Mouse (Mus musculus) cerebellum, adult 2 months (tissue): ENCODE measurements around the gene Ccdc34.

Experiments
- CTCF ChIP-seq: fragments of 200-500 bp; IDR thresholded peaks from 2 replicates; pipeline ENCODE4 v1.5.1; 2011; ENCODE audit warnings: low read depth, mild to moderate bottlenecking, control low read depth, low read length, moderate library complexity, borderline replicate concordance; ENCODE audit not compliant: insufficient read depth
- POLR2A ChIP-seq: fragments of 200-500 bp; IDR thresholded peaks from 2 replicates; pipeline ENCODE4 v1.6.1; 2011; ENCODE audit warnings: low read length, control low read depth, borderline replicate concordance; ENCODE audit not compliant: insufficient read depth

GRCm38 (mm10) chr2:110214991-110215684 is 197.5 kb downstream of the Ccdc34 start:
- TF ChIP-seq CTCF (no peak), POLR2A (no peak)
